Mouse (Mus musculus) testis, adult 2 months (tissue): ENCODE measurements around the gene Myh10. TPM values are rescaled to one million over a fixed set of nuclear protein-coding genes. Genes with fewer than 3 reads are reported as not detected.
"Not testable (repeated sequence)": the region's sequence is repeated elsewhere in the genome, so short reads cannot be mapped to it uniquely, and the experiment has no call there.

ENCODE experiments used
- H3K27ac ChIP-seq: fragments of 200-500 bp; 2 replicates; pipeline ENCODE4 v1.5.1; 2012; ENCODE audit warnings: low read depth, low read length; ENCODE audit not compliant: control insufficient read depth, insufficient read depth
- H3K27me3 ChIP-seq: fragments of 200-500 bp; 2 replicates; pipeline ENCODE4 v1.6.1; 2012; ENCODE audit warnings: mild to moderate bottlenecking, low read length, moderate library complexity; ENCODE audit not compliant: control insufficient read depth, insufficient read depth
- H3K36me3 ChIP-seq: fragments of 200-500 bp; 2 replicates; pipeline ENCODE4 v1.6.1; 2012; ENCODE audit warnings: mild to moderate bottlenecking, low read length; ENCODE audit not compliant: control insufficient read depth, insufficient read depth
- H3K4me1 ChIP-seq: fragments of 200-500 bp; 2 replicates; pipeline ENCODE4 v1.6.1; 2012; ENCODE audit warnings: low read length; ENCODE audit not compliant: control insufficient read depth, insufficient read depth
- H3K4me3 ChIP-seq: fragments of 200-500 bp; 2 replicates; pipeline ENCODE4 v1.5.1; 2012; ENCODE audit warnings: low read depth, mild to moderate bottlenecking, low read length, moderate library complexity, mixed read lengths; ENCODE audit not compliant: control insufficient read depth
- CTCF ChIP-seq: fragments of 200-500 bp; IDR thresholded peaks from 2 replicates; pipeline ENCODE4 v1.5.1; 2012; ENCODE audit warnings: low read depth, mild to moderate bottlenecking, inconsistent platforms, low read length, moderate library complexity; ENCODE audit not compliant: control insufficient read depth, insufficient read depth, insufficient replicate concordance
- POLR2A ChIP-seq: fragments of 200-500 bp; IDR thresholded peaks from 2 replicates; pipeline ENCODE4 v1.6.1; 2012; ENCODE audit warnings: low read depth, mild to moderate bottlenecking, inconsistent platforms, low read length, moderate library complexity; ENCODE audit not compliant: control insufficient read depth
- polyA plus RNA-seq: library from polyadenylated mRNA; depleted of rRNA; stranded (reverse); fragments of >200 nt; gene quantifications from 2 replicates; pipeline ENCODE4 v1.2.3, GENCODE M21; 2012

The Myh10 gene
- polyA plus RNA-seq, 1 experiment: 44.2 TPM

DNA sequence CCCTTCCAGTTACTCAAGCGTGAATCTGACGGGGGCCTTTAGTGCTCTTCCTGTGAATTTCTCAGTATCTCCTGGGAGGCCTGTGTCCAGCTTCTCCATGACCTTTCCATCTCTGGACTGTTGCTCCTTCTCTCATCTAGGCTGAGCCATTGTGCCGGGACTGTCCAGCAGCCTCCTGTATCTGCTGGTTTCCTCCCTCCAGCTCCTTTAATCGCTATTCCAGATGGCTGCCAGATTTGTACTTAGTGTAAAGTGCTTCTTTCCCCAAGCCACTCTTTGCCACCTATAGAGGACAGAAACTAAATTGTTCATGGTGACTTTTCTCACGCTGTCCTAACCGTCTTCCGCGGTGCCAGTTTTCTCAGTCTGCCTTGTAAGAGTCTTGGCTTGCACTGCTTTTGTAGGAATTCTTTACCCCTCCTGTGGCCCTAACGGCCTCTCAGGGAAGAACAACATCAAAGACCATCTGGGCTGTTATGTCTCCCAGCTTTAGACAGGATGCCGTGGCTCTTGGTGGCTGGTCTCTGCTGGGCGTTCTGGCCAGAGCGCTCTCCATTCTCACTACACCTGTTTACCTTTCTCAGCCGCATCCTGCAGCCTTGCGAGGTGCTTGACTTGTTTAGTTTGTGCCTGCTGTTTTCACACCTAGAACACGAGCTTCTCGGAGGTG, 25.9 kb downstream of the Myh10 start:
- Histone ChIP-seq H3K4me1 (no peaks in the 10 kb centered on the region), H3K27ac (no peak overlapping the region), H3K27me3 (no peaks in the 10 kb centered on the region), H3K36me3 (peaks cover 2% of the 10 kb centered on the region; the same call in 1 of the 2 replicates), H3K4me3 (no peak overlapping the region)
- TF ChIP-seq CTCF (no peak), POLR2A (no peak)

DNA sequence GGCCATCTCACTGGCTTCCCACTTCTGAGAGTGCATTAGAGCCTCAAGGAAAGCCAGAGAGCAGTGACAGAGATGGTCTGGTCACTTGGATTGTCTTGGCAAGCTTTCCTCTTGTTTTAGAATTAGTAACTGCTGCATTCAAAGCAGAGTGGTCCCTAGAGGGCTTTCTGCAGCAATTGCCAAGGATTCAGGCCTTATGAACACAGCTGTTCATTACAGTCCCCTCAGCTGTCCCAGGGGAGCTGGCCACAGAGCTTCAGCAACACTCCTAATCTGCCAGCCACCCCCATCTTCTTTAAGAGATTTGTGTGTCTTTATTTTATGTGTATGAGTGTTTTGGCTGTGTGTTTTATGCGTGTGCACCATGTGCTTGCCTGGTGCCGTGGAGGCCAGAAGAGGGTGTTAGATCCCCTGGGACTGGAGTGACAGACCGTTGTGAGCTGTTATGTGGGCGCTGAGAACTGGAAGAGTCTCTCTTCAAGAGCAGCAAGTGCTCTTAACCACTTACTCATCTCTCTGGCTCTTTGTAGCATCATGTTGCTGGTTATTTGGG, 27.8 kb downstream of the Myh10 start:
- no peak for TF ChIP-seq CTCF
- TF ChIP-seq POLR2A: no peak
- no peaks in the 10 kb centered on the region for H3K27me3 ChIP-seq

DNA sequence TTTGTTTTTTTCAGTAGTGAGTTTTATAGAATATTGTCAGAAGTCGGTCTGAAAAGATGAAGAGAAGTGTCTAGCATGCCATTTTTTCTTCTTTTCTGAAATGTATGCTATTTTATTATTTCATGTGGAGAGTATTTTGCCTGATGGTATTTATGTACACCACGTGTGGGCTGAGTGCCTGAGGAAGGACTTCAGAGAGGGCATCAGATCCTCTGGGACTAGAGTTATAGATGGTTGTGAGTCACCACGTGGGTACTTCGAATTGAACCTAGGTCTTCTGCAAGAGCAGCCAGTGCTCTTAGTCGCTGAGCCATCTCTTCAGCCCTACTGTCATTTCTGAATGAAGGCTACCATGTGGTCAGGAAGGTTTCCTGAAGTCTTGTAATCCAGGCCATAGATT, 28.4 kb downstream of the Myh10 start:
- H3K27me3 ChIP-seq: no peaks in the 10 kb centered on the region
- TF ChIP-seq POLR2A (no peak), CTCF (no peak)
- H3K36me3 ChIP-seq: peaks cover 4% of the 10 kb centered on the region
- H3K4me3 ChIP-seq: no peak overlapping the region
- no peak overlapping the region for H3K27ac ChIP-seq
- H3K4me1 ChIP-seq: no peaks in the 10 kb centered on the region

More for the DNA sequence above, 27.8 kb downstream of the Myh10 start:
- Histone ChIP-seq H3K36me3 (peaks cover 4% of the 10 kb centered on the region), H3K27ac (no peak overlapping the region), H3K4me1 (no peaks in the 10 kb centered on the region), H3K4me3 (no peak overlapping the region)

DNA sequence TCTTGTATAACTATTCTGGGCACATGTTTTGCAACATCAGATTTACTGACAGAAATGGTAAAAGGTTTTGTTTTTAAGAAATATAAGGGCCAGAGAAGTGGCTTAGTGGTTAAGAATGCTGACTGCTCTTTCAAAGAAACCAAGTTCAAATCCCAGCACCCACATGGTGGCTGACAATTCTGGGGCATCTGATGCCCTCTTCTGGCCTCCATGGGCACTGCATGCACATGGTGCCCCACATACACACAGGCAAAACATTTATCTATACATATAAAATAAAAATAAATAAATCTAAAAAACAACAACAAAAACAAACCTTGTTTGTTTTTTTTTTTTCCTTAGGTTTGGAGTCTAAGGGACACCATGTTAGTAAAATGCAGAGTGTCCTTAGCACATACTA, 32.8 kb downstream of the Myh10 start:
- Histone ChIP-seq H3K4me3 (no peak overlapping the region), H3K27me3 (no peaks in the 10 kb centered on the region), H3K36me3 (peaks cover 4% of the 10 kb centered on the region), H3K27ac (no peak overlapping the region), H3K4me1 (no peaks in the 10 kb centered on the region)
- TF ChIP-seq CTCF: peak; percentile 55; the same call in 1 of the 2 replicates
- TF ChIP-seq POLR2A: no peak

DNA sequence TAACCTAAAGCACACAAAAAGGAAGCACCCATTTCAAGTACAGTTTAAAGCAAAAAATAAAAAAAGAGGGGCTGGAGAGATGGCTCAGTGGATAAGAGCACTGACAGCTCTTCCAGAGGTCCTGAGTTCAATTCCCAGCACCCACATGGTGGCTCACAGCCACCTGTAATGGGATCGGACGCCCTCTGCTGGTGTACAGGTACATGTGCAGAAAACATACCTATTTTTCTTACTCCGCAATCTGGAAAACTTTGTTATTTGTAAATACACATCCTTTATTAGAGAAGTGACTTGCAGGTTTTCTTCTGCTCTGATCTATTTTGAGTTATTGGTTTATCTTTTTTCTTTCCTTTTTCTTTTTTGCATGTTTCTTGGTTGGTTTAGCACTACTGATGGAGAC, 37.3 kb downstream of the Myh10 start:
- Histone ChIP-seq H3K36me3 (no peaks in the 10 kb centered on the region; the same call in 1 of the 2 replicates), H3K4me1 (no peaks in the 10 kb centered on the region), H3K4me3 (no peak overlapping the region), H3K27me3 (no peaks in the 10 kb centered on the region), H3K27ac (no peak overlapping the region)
- TF ChIP-seq CTCF (no peak), POLR2A (no peak)

DNA sequence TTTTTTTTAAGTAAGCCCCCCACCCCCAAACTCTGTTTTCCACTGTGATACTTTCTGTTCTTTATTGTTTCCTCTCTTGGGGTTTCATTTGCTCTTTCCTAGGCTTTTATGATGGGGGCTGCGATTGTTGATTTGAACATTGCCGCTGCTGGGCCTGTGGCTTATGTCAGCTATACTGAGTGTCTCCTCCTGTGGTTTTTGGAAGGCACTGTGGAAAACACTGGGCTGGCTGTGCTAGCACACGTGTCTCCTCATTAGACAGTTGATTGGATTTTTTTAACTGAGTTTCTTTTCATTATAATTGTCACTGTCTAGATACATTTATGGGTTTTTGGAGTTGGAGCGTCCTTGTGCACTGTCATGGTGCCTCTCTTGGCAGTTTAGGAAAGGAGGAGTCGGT, 39.4 kb downstream of the Myh10 start:
- Histone ChIP-seq H3K27ac (no peak overlapping the region), H3K4me3 (no peak overlapping the region), H3K36me3 (no peaks in the 10 kb centered on the region; the same call in 1 of the 2 replicates), H3K27me3 (no peaks in the 10 kb centered on the region), H3K4me1 (no peaks in the 10 kb centered on the region)
- no peak for TF ChIP-seq POLR2A

DNA sequence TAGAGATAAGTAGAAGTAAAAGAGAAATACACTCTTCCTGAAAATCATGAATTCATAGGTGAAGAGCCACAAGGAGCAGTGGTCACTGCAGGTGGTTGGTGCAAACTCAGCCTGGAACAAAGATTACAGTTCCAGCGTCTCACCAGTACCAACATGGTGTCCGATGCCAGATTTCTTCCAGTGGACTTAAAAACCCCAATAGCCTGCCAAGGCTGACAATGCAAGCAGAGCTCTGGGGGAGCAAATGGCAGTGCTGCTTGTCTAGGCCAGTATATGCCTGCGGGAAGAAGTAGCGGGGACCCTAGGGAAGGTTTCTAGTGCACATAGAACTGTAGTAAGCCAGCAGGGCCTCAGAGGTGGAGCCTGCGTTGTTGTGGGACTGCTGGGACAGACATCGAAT, 40.7 kb downstream of the Myh10 start:
- Histone ChIP-seq H3K27ac (no peak overlapping the region), H3K27me3 (no peaks in the 10 kb centered on the region), H3K36me3 (no peaks in the 10 kb centered on the region; the same call in 1 of the 2 replicates), H3K4me3 (no peak overlapping the region), H3K4me1 (no peaks in the 10 kb centered on the region)
- TF ChIP-seq CTCF: no peak
- no peak for TF ChIP-seq POLR2A

DNA sequence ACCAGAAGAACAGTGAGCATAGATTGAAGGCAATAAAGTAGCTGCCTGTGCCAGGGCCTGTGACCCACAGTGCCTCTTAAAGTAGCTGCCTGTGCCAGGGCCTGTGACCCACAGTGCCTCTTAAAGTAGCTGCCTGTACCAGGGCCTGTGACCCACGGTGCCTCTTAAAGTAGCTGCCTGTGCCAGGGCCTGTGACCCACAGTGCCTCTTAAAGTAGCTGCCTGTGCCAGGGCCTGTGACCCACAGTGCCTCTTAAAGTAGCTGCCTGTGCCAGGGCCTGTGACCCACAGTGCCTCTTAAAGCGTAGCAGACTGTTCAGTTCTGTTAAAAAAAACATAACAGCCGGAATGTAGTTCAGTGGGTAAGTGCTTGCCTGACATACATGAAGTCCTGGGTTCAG, 42.0 kb downstream of the Myh10 start:
- not testable (repeated sequence) for H3K27me3 ChIP-seq, H3K27ac ChIP-seq, H3K36me3 ChIP-seq, H3K4me3 ChIP-seq, H3K4me1 ChIP-seq
